ENCODE assay signal across 24 mouse cellular contexts in the genomic region with DNA sequence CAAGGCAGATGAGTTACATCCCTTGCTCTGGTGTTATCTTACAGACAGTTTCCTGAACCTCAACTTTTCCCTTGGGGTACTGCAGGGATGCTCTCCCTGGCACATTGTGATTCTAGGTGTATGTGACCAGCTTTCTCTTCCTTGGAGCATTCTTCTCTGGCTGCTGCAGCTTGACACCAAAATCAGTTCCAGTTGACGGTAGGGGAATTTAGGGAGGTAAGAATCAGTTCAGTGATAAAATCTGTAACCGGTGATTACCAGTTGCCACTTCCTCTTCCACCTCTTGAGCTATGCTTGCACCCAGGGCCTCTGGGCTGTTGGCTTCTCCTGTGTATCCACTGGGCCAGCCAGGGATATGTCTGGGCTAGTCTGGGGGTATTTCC. TPM values are rescaled to one million over a fixed set of nuclear protein-coding genes. Genes with fewer than 3 reads are reported as not detected.
A peak's percentile ranks its signal among the peaks of the same experiment; 100 is the strongest.
DNase-seq lines count a peak whose midpoint lies in the region.
"Had no signal": no experiment of that assay in that cellular context is flagged by ENCODE, and none has a peak within 500 bp of the region (broad histone marks: within the 10 kb centered on the region; RNA-seq: fewer than 3 reads in every experiment).

No protein-coding gene starts in this region.

- H3K4me3 ChIP-seq in megakaryocyte, embryonic 14.5 days (replicated peaks), result peak overlapping the region; percentile 16
- H3K4me3 ChIP-seq: embryonic facial prominence, embryonic 13.5 days; heart, embryonic 13.5 days; hindbrain, embryonic 15.5 days had no signal

- no peaks in the 10 kb centered on the region for H3K27me3 ChIP-seq in megakaryocyte, embryonic 14.5 days (replicated peaks)
- H3K27me3 ChIP-seq: embryonic facial prominence, embryonic 13.5 days; heart, embryonic 13.5 days; hindbrain, embryonic 15.5 days had no signal

- peaks cover 26% of the 10 kb centered on the region for H3K4me1 ChIP-seq in megakaryocyte, embryonic 14.5 days
- H3K4me1 ChIP-seq: embryonic facial prominence, embryonic 13.5 days; hindbrain, embryonic 15.5 days had no signal

- no peaks in the 10 kb centered on the region for H3K9me3 ChIP-seq in megakaryocyte, embryonic 14.5 days
- H3K9me3 ChIP-seq: embryonic facial prominence, embryonic 13.5 days; heart, embryonic 13.5 days; hindbrain, embryonic 15.5 days had no signal

- peak; percentile 66 for DNase-seq in 416B (ENCODE audit: low read depth)
- peak; percentile 57 for DNase-seq in CD4-positive helper T cell, adult 2 months (ENCODE audit: low read depth, low spot score)
- DNase-seq in T-cell, adult 2 months (ENCODE audit: low spot score), result peak; percentile 7
- no peak for DNase-seq in heart, adult 11 months
- no peak for DNase-seq in heart, postnatal 4 days
- DNase-seq in left cerebral cortex, adult 11 months (ENCODE audit: low spot score), result no peak
- DNase-seq: adrenal gland, postnatal 14 days; cerebellum, postnatal 10 days; kidney, adult 11 months; kidney, postnatal 10 days; layer of hippocampus, postnatal 36 days; liver, postnatal 0 days; lung, postnatal 14 days; retina, postnatal 1 day had no signal

- no peaks in the 10 kb centered on the region for H3K36me3 ChIP-seq in megakaryocyte, embryonic 14.5 days (replicated peaks; ENCODE audit: low read length)
- H3K36me3 ChIP-seq: embryonic facial prominence, embryonic 13.5 days; heart, embryonic 13.5 days; hindbrain, embryonic 15.5 days had no signal

RNA-seq across cellular contexts. Expression of gene Tnip3, which starts 39.5 kb away (rescaled TPM):
- polyA plus RNA-seq in megakaryocyte, embryonic 14.5 days (2012; ENCODE audit: insufficient read depth, low replicate concordance), result 0.20 TPM in 1 of 2 replicates, not detected in the other
- total RNA-seq in heart, postnatal 4 days (2021), result 1 to 10 TPM; 1.4 to 1.8 TPM
- total RNA-seq: gastrocnemius, adult 18-20 months; layer of hippocampus, adult 18-20 months; layer of hippocampus, postnatal 36 days; midbrain, postnatal 0 days had no signal
- polyA plus RNA-seq: brain, embryonic 14.5 days; embryonic facial prominence, embryonic 13.5 days; forebrain, embryonic 16.5 days; hindbrain, embryonic 15.5 days; liver, adult 2 months; midbrain, postnatal 0 days had no signal

Comparison
In these comparisons a context has a peak if more than half of its experiments do, and no peak if none do; other contexts are left out.
1. DNase-seq: peak in 416B (single experiment), CD4-positive helper T cell, adult 2 months (single experiment) and T-cell, adult 2 months (single experiment); none in heart, adult 11 months (single experiment), heart, postnatal 4 days (single experiment) and left cerebral cortex, adult 11 months (single experiment).